Mouse (Mus musculus) CH12.LX (cell line): ENCODE data around the gene Dnaaf5. TPM values are rescaled to one million over a fixed set of nuclear protein-coding genes. Genes with fewer than 3 reads are reported as not detected.
A peak's percentile ranks its signal among the peaks of the same experiment; 100 is the strongest.

Experiments used
- DNase-seq: peaks from one replicate; pipeline ENCODE4 v3.0.0-alpha.2; 2013; ENCODE audit errors: extremely low read depth
- H3K27ac ChIP-seq: 2 replicates; pipeline ENCODE4 v1.5.1; 2012; ENCODE audit warnings: low read depth, mild to moderate bottlenecking, control low read depth, moderate library complexity; ENCODE audit not compliant: insufficient read depth
- H3K27me3 ChIP-seq: replicated peaks from 2 replicates; pipeline ENCODE3; 2012; ENCODE audit warnings: inconsistent platforms
- H3K36me3 ChIP-seq, 2 experiments: replicated peaks in 1 of 2; 2 replicates each; pipeline versions ENCODE3 to v1.6.1; 2012; ENCODE audit warnings: inconsistent platforms in 1 of 2, low read length in 1 of 2, mild to moderate bottlenecking in 1 of 2, mixed read lengths in 1 of 2, moderate library complexity in 1 of 2; ENCODE audit not compliant: control insufficient read depth in 1 of 2, insufficient read depth in 1 of 2
- H3K4me1 ChIP-seq, 2 experiments: 2 replicates each; pipeline ENCODE4 v1.6.1; 2012; ENCODE audit warnings: inconsistent platforms in 1 of 2, moderate library complexity in 1 of 2; ENCODE audit not compliant: insufficient read depth in 2 of 2, control insufficient read depth in 1 of 2
- H3K4me2 ChIP-seq: 2 replicates; pipeline ENCODE4 v1.6.1; 2012; ENCODE audit warnings: low read depth, mild to moderate bottlenecking, control low read depth; ENCODE audit not compliant: poor library complexity, insufficient read depth, severe bottlenecking
- H3K4me3 ChIP-seq, 3 experiments: fragments of 150-350 bp in 1 of 3; sonication (generic) in 1 of 3; replicated peaks in 1 of 3; 2 replicates each; pipeline versions ENCODE3 to v1.5.1; 2011 to 2012; ENCODE audit warnings: low read depth in 2 of 3, low read length in 2 of 3, mild to moderate bottlenecking in 2 of 3, moderate library complexity in 2 of 3, control low read depth in 1 of 3, improper control_type of control experiment in 1 of 3, inconsistent platforms in 1 of 3, mixed read lengths in 1 of 3; ENCODE audit not compliant: poor library complexity in 1 of 3
- H3K79me2 ChIP-seq: replicated peaks from 2 replicates; pipeline ENCODE4 v1.6.1; 2012; ENCODE audit warnings: mild to moderate bottlenecking, moderate library complexity; ENCODE audit not compliant: control insufficient read depth, poor library complexity, insufficient read depth, severe bottlenecking; ENCODE audit errors: extremely low read depth
- H3K9ac ChIP-seq: 2 replicates; pipeline ENCODE4 v1.6.1; 2012; ENCODE audit warnings: low read depth, mild to moderate bottlenecking, control low read depth, moderate library complexity; ENCODE audit not compliant: insufficient read depth
- H3K9me3 ChIP-seq: replicated peaks from 2 replicates; pipeline ENCODE3; 2012; ENCODE audit warnings: low read length, inconsistent platforms, mixed read lengths
- BHLHE40 ChIP-seq: IDR thresholded peaks from 2 replicates; pipeline ENCODE4 v1.6.1; 2011; ENCODE audit warnings: mild to moderate bottlenecking, low read depth, low read length, improper control_type of control experiment
- CHD2 ChIP-seq: IDR thresholded peaks from 2 replicates; pipeline ENCODE4 v1.6.1; 2011; ENCODE audit warnings: low read length, improper control_type of control experiment
- ELF1 ChIP-seq: IDR thresholded peaks from 2 replicates; pipeline ENCODE4 v1.6.1; 2014; ENCODE audit warnings: low read depth, mild to moderate bottlenecking, inconsistent platforms, low read length, improper control_type of control experiment
- HCFC1 ChIP-seq: IDR thresholded peaks from 2 replicates; pipeline ENCODE4 v1.6.1; 2012; ENCODE audit warnings: low read depth, mild to moderate bottlenecking, inconsistent platforms, low read length, improper control_type of control experiment
- IRF4 ChIP-seq: IDR thresholded peaks from 2 replicates; pipeline ENCODE4 v1.6.1; 2014; ENCODE audit warnings: low read depth, mild to moderate bottlenecking, inconsistent platforms, low read length, improper control_type of control experiment
- KAT2A ChIP-seq: IDR thresholded peaks from 2 replicates; pipeline ENCODE4 v1.6.1; 2012; ENCODE audit warnings: low read length, improper control_type of control experiment, inconsistent platforms; ENCODE audit not compliant: insufficient replicate concordance
- MAFK ChIP-seq: IDR thresholded peaks from 2 replicates; pipeline ENCODE4 v1.6.1; 2011; ENCODE audit warnings: low read length, improper control_type of control experiment; ENCODE audit not compliant: insufficient replicate concordance
- MAZ ChIP-seq: IDR thresholded peaks from 2 replicates; pipeline ENCODE4 v1.6.1; 2012; ENCODE audit warnings: low read depth, mild to moderate bottlenecking, inconsistent platforms, low read length, improper control_type of control experiment, moderate library complexity
- MXI1 ChIP-seq: IDR thresholded peaks from 2 replicates; pipeline ENCODE4 v1.6.1; 2011; ENCODE audit warnings: mild to moderate bottlenecking, low read depth, low read length, improper control_type of control experiment
- MYC ChIP-seq: IDR thresholded peaks from 2 replicates; pipeline ENCODE4 v1.6.1; 2011; ENCODE audit warnings: low read depth, mild to moderate bottlenecking, improper control_type of control experiment, low read length
- NELFE ChIP-seq: IDR thresholded peaks from 2 replicates; pipeline ENCODE4 v1.6.1; 2011; ENCODE audit warnings: low read depth, low read length, improper control_type of control experiment
- NRF1 ChIP-seq: IDR thresholded peaks from 2 replicates; pipeline ENCODE4 v1.6.1; 2014; ENCODE audit warnings: low read depth, mild to moderate bottlenecking, inconsistent platforms, low read length, improper control_type of control experiment, moderate library complexity
- POLR2A ChIP-seq: IDR thresholded peaks from 2 replicates; pipeline ENCODE4 v1.6.1; 2011; ENCODE audit warnings: low read depth, mild to moderate bottlenecking, improper control_type of control experiment, low read length
- RAD21 ChIP-seq: IDR thresholded peaks from 2 replicates; pipeline ENCODE4 v1.6.1; 2011; ENCODE audit warnings: low read depth, mild to moderate bottlenecking, low read length, improper control_type of control experiment, moderate library complexity
- SIN3A ChIP-seq: IDR thresholded peaks from 2 replicates; pipeline ENCODE4 v1.6.1; 2012; ENCODE audit warnings: low read length, improper control_type of control experiment, inconsistent platforms
- TCF12 ChIP-seq: IDR thresholded peaks from 2 replicates; pipeline ENCODE4 v1.6.1; 2014; ENCODE audit warnings: low read depth, mild to moderate bottlenecking, inconsistent platforms, low read length, improper control_type of control experiment
- UBTF ChIP-seq: IDR thresholded peaks from 2 replicates; pipeline ENCODE4 v1.6.1; 2012; ENCODE audit warnings: low read depth, mild to moderate bottlenecking, inconsistent platforms, low read length, improper control_type of control experiment, moderate library complexity
- USF1 ChIP-seq: IDR thresholded peaks from 2 replicates; pipeline ENCODE4 v1.6.1; 2014; ENCODE audit warnings: low read depth, mild to moderate bottlenecking, inconsistent platforms, low read length, improper control_type of control experiment
- USF2 ChIP-seq: conservative IDR thresholded peaks from 2 replicates; pipeline ENCODE4 v1.6.1; 2011; ENCODE audit warnings: low read depth, low read length, improper control_type of control experiment
- ZMIZ1 ChIP-seq: IDR thresholded peaks from 2 replicates; pipeline ENCODE4 v1.6.1; 2012; ENCODE audit warnings: low read depth, mild to moderate bottlenecking, inconsistent platforms, low read length, improper control_type of control experiment
- dilution Hi-C: fragments of 300-500 bp; cut with MboI; formaldehyde crosslinking; loops from 2 replicates; pipeline ENCODE4 v1.14.3; 2020; ENCODE audit warnings: low sequenced_read_pairs; ENCODE audit not compliant: extremely low pct_unique_long_range_greater_than_20kb, extremely low pct_ligation_motif_present
- in situ Hi-C: fragments of 300-500 bp; cut with MboI; formaldehyde crosslinking; loops from 3 replicates; pipeline ENCODE4 v1.14.3; 2019; ENCODE audit warnings: low sequenced_read_pairs, low pct_ligation_motif_present, low pct_unique_long_range_greater_than_20kb, mixed read lengths
- polyA plus RNA-seq: library from polyadenylated mRNA; unstranded; fragments of >175 nt; gene quantifications from 2 replicates; pipeline ENCODE4 v1.2.1, GENCODE M21; 2012; ENCODE audit warnings: low read depth; ENCODE audit not compliant: insufficient read length
- total RNA-seq, 2 experiments: library from RNA; depleted of rRNA; stranded (reverse); fragments of 300-350 nt in 1 of 2; fragments of >200 nt in 1 of 2; gene quantifications; 2 replicates each; pipeline ENCODE4 v1.2.3; 2012 to 2014

The Dnaaf5 gene
- 17.6 and 21.7 TPM in 2 replicates for total RNA-seq (2012; rRNA removed)
- 13.8 and 17.9 TPM in 2 replicates for total RNA-seq (2014; rRNA removed)
- polyA plus RNA-seq, result 22.9 and 25.2 TPM in 2 replicates

GRCm38 (mm10) chr5:139149681-139150602 lies at the start of gene Dnaaf5, which contains the start of gene Prkar1b:
Gene Dnaaf5, plus strand, starts transcription at chr5:139150223.
Gene Prkar1b, minus strand, starts transcription at chr5:139150001.
- no peak within 1 kb of the TSS for H3K27ac ChIP-seq
- no peaks in the 10 kb centered on the region for H3K79me2 ChIP-seq
- peaks cover 13 to 36% of the 10 kb centered on the region in 2 experiments; a peak in 3 of 4 replicates for H3K4me1 ChIP-seq
- dilution Hi-C loops, result no loop called here
- in situ Hi-C loops, result no loop called here
- H3K4me2 ChIP-seq, result peak within 1 kb of the TSS; percentile 68
- peak; percentile 98 for DNase-seq
- no peaks in the 10 kb centered on the region for H3K9me3 ChIP-seq
- TF ChIP-seq ZMIZ1, result no peak
- peak; percentile 23; the same call in 1 of the 2 replicates for TF ChIP-seq MYC
- TF ChIP-seq UBTF, result peak; percentile 9; the same call in 1 of the 2 replicates
- no peak for TF ChIP-seq NELFE
- peak; percentile 77 for TF ChIP-seq NRF1
- no peak for TF ChIP-seq MAFK
- TF ChIP-seq TCF12, result peak; percentile 95
- TF ChIP-seq IRF4, result peak; percentile 14; the same call in 1 of the 2 replicates
- TF ChIP-seq MXI1, result peak; percentile 94
- no peak for TF ChIP-seq USF1
- peak; percentile 96 for TF ChIP-seq SIN3A
- peak; percentile 52 for TF ChIP-seq MAZ
- peak; percentile 60; the same call in 1 of the 2 replicates for TF ChIP-seq POLR2A
- no peak for TF ChIP-seq USF2
- TF ChIP-seq RAD21, result no peak
- TF ChIP-seq BHLHE40, result peak; percentile 31; the same call in 1 of the 2 replicates
- TF ChIP-seq HCFC1, result peak; percentile 90
- TF ChIP-seq CHD2, result peak; percentile 81; the same call in 1 of the 2 replicates
- peak; percentile 81; the same call in 1 of the 2 replicates for TF ChIP-seq KAT2A
- peak; percentile 90 for TF ChIP-seq ELF1
- peaks cover 26 to 42% of the 10 kb centered on the region in 2 experiments for H3K36me3 ChIP-seq
- H3K9ac ChIP-seq, result peak within 1 kb of the TSS; percentile 54
- peak within 1 kb of the TSS; percentile 65 to 91 (median 91) for H3K4me3 ChIP-seq
- no peaks in the 10 kb centered on the region for H3K27me3 ChIP-seq
